Mouse (Mus musculus): Measurements from ENCODE around the gene Klhdc4. TPM values are rescaled to one million over a fixed set of nuclear protein-coding genes. Genes with fewer than 3 reads are reported as not detected.

The Klhdc4 gene
- 36.8 and 41.2 TPM in 2 replicates for polyA plus RNA-seq (2015; fragmentation: Nextera tagmentation; extraction: Ambion mirVana)

GRCm38 (mm10) chr8:121829048-121829776 lies at the start of gene Klhdc4:
Gene Klhdc4, minus strand, starts transcription at chr8:121829569.
- Histone ChIP-seq H3K9ac (peak within 1 kb of the TSS; percentile 91), H3K9me3 (no peaks in the 10 kb centered on the region), H3K36me3 (no peaks in the 10 kb centered on the region), H3K27ac (peak within 1 kb of the TSS; percentile 51; the same call in 1 of the 2 replicates), H3K4me2 (peak within 1 kb of the TSS; percentile 95), H3K4me3 (peak within 1 kb of the TSS; percentile 91), H3K4me1 (peaks cover 19% of the 10 kb centered on the region), H3K27me3 (no peaks in the 10 kb centered on the region)
- peak; percentile 89 for ATAC-seq (ENCODE audit: insufficient number of reproducible peaks, insufficient read depth, low FRiP score, low TSS enrichment, low read depth)
- under 1% methylated on average over 68 of the region's 68 CpGs for WGBS

GRCm38 (mm10) chr8:121877828-121878480 lies 48.6 kb upstream of the Klhdc4 start:
- Histone ChIP-seq H3K9ac (no peak overlapping the region), H3K4me1 (peaks cover 12% of the 10 kb centered on the region), H3K27me3 (no peaks in the 10 kb centered on the region), H3K4me2 (no peak overlapping the region), H3K4me3 (no peak overlapping the region), H3K36me3 (peaks cover 15% of the 10 kb centered on the region), H3K27ac (no peak overlapping the region), H3K9me3 (no peaks in the 10 kb centered on the region)
- WGBS: 84% methylated on average over 7 of the region's 7 CpGs
- no peak for ATAC-seq (ENCODE audit: insufficient number of reproducible peaks, insufficient read depth, low FRiP score, low TSS enrichment, low read depth)

- ATAC-seq (ENCODE audit: insufficient number of reproducible peaks, insufficient read depth, low FRiP score, low TSS enrichment, low read depth): no peak
- Histone ChIP-seq H3K27ac (no peak overlapping the region), H3K27me3 (no peaks in the 10 kb centered on the region), H3K9ac (no peak overlapping the region), H3K4me2 (no peak overlapping the region), H3K9me3 (no peaks in the 10 kb centered on the region), H3K4me1 (peaks cover 20% of the 10 kb centered on the region), H3K36me3 (peaks cover 8% of the 10 kb centered on the region; the same call in 1 of the 2 replicates), H3K4me3 (no peak overlapping the region)
- 61% methylated on average over 5 of the region's 5 CpGs for WGBS
Measured at GRCm38 (mm10) chr8:121877212-121877611, 47.8 kb upstream of the Klhdc4 start.

- no peak overlapping the region for H3K4me2 ChIP-seq
- no peaks in the 10 kb centered on the region for H3K27me3 ChIP-seq
- no peak for ATAC-seq (ENCODE audit: insufficient number of reproducible peaks, insufficient read depth, low FRiP score, low TSS enrichment, low read depth)
- peaks cover 26% of the 10 kb centered on the region for H3K4me1 ChIP-seq
- no peak overlapping the region for H3K4me3 ChIP-seq
- 86% methylated on average over 9 of the region's 9 CpGs for WGBS
- H3K36me3 ChIP-seq: no peaks in the 10 kb centered on the region
- H3K9ac ChIP-seq: no peak overlapping the region
- H3K9me3 ChIP-seq: no peaks in the 10 kb centered on the region
- peak overlapping the region; percentile 44 for H3K27ac ChIP-seq
Measured at GRCm38 (mm10) chr8:121875517-121875916, 46.1 kb upstream of the Klhdc4 start.

GRCm38 (mm10) chr8:121875045-121875444 lies 45.7 kb upstream of the Klhdc4 start:
- Histone ChIP-seq H3K27ac (peak overlapping the region; percentile 44), H3K4me1 (peaks cover 26% of the 10 kb centered on the region), H3K36me3 (no peaks in the 10 kb centered on the region), H3K27me3 (no peaks in the 10 kb centered on the region), H3K9ac (no peak overlapping the region), H3K4me2 (no peak overlapping the region), H3K4me3 (no peak overlapping the region), H3K9me3 (no peaks in the 10 kb centered on the region)
- WGBS: 54% methylated on average over 3 of the region's 3 CpGs
- ATAC-seq (ENCODE audit: insufficient number of reproducible peaks, insufficient read depth, low FRiP score, low TSS enrichment, low read depth): no peak

GRCm38 (mm10) chr8:121874031-121874430 lies 44.7 kb upstream of the Klhdc4 start:
- Histone ChIP-seq H3K4me1 (peaks cover 26% of the 10 kb centered on the region), H3K4me3 (no peak overlapping the region), H3K9ac (0 out of 2 replicates have a peak overlapping the region, but pooled peaks have one; percentile 27), H3K27me3 (no peaks in the 10 kb centered on the region), H3K4me2 (no peak overlapping the region), H3K9me3 (no peaks in the 10 kb centered on the region), H3K36me3 (no peaks in the 10 kb centered on the region), H3K27ac (peak overlapping the region; percentile 44; the same call in 1 of the 2 replicates)
- WGBS: 58% methylated on average over 9 of the region's 9 CpGs
- ATAC-seq (ENCODE audit: insufficient number of reproducible peaks, insufficient read depth, low FRiP score, low TSS enrichment, low read depth): no peak

- WGBS: 20% methylated on average over 10 of the region's 10 CpGs
- H3K4me2 ChIP-seq: peak overlapping the region; percentile 12; the same call in 1 of the 2 replicates
Measured at GRCm38 (mm10) chr8:121871833-121872440, 42.6 kb upstream of the Klhdc4 start.

GRCm38 (mm10) chr8:121870190-121870589 lies 40.8 kb upstream of the Klhdc4 start:
- Histone ChIP-seq H3K36me3 (no peaks in the 10 kb centered on the region), H3K9me3 (no peaks in the 10 kb centered on the region), H3K4me2 (no peak overlapping the region), H3K27me3 (no peaks in the 10 kb centered on the region), H3K9ac (no peak overlapping the region), H3K27ac (no peak overlapping the region), H3K4me3 (no peak overlapping the region), H3K4me1 (peaks cover 20% of the 10 kb centered on the region)
- 88% methylated on average over 2 of the region's 2 CpGs for WGBS
- ATAC-seq (ENCODE audit: insufficient number of reproducible peaks, insufficient read depth, low FRiP score, low TSS enrichment, low read depth): no peak

More at GRCm38 (mm10) chr8:121871833-121872440, 42.6 kb upstream of the Klhdc4 start:
- no peak overlapping the region for H3K4me3 ChIP-seq
- no peaks in the 10 kb centered on the region for H3K9me3 ChIP-seq
- peak overlapping the region; percentile 44; the same call in 1 of the 2 replicates for H3K9ac ChIP-seq
- H3K27me3 ChIP-seq: no peaks in the 10 kb centered on the region
- ATAC-seq (ENCODE audit: insufficient number of reproducible peaks, insufficient read depth, low FRiP score, low TSS enrichment, low read depth): no peak
- H3K27ac ChIP-seq: peak overlapping the region; percentile 34; the same call in 1 of the 2 replicates
- no peaks in the 10 kb centered on the region for H3K36me3 ChIP-seq
- H3K4me1 ChIP-seq: peaks cover 20% of the 10 kb centered on the region

- Histone ChIP-seq H3K27me3 (no peaks in the 10 kb centered on the region), H3K4me3 (no peak overlapping the region), H3K36me3 (no peaks in the 10 kb centered on the region), H3K4me1 (peaks cover 14% of the 10 kb centered on the region), H3K9me3 (no peaks in the 10 kb centered on the region), H3K27ac (no peak overlapping the region), H3K4me2 (no peak overlapping the region), H3K9ac (no peak overlapping the region)
- no peak for ATAC-seq (ENCODE audit: insufficient number of reproducible peaks, insufficient read depth, low FRiP score, low TSS enrichment, low read depth)
- 91% methylated on average over 7 of the region's 7 CpGs for WGBS
Measured at GRCm38 (mm10) chr8:121868896-121869295, 39.5 kb upstream of the Klhdc4 start.

- H3K4me1 ChIP-seq: peaks cover 14% of the 10 kb centered on the region
- no peaks in the 10 kb centered on the region for H3K9me3 ChIP-seq
- no peak overlapping the region for H3K9ac ChIP-seq
- H3K27ac ChIP-seq: no peak overlapping the region
- no peaks in the 10 kb centered on the region for H3K27me3 ChIP-seq
- H3K36me3 ChIP-seq: no peaks in the 10 kb centered on the region
- no peak for ATAC-seq (ENCODE audit: insufficient number of reproducible peaks, insufficient read depth, low FRiP score, low TSS enrichment, low read depth)
- H3K4me2 ChIP-seq: no peak overlapping the region
- WGBS: 89% methylated on average over 5 of the region's 5 CpGs
- no peak overlapping the region for H3K4me3 ChIP-seq
Measured at GRCm38 (mm10) chr8:121868196-121868595, 38.8 kb upstream of the Klhdc4 start.

- no peak overlapping the region for H3K4me3 ChIP-seq
- peaks cover 13% of the 10 kb centered on the region for H3K4me1 ChIP-seq
- no peaks in the 10 kb centered on the region for H3K9me3 ChIP-seq
- H3K9ac ChIP-seq: no peak overlapping the region
- ATAC-seq (ENCODE audit: insufficient number of reproducible peaks, insufficient read depth, low FRiP score, low TSS enrichment, low read depth): no peak
- no peaks in the 10 kb centered on the region for H3K27me3 ChIP-seq
- no peak overlapping the region for H3K4me2 ChIP-seq
- 47% methylated on average over 8 of the region's 8 CpGs for WGBS
- no peak overlapping the region for H3K27ac ChIP-seq
- H3K36me3 ChIP-seq: no peaks in the 10 kb centered on the region
Measured at GRCm38 (mm10) chr8:121865356-121865755, 36.0 kb upstream of the Klhdc4 start.
